Mouse (Mus musculus) intestine, postnatal 0 days (tissue): Measurements from ENCODE around the gene Phc2. TPM values are rescaled to one million over a fixed set of nuclear protein-coding genes. Genes with fewer than 3 reads are reported as not detected.

ENCODE experiments used
- ATAC-seq: fragments of 200-750 bp; cut with Nextera tagmentation; 2 replicates; pipeline ENCODE4 v1.8.0; 2017; ENCODE audit warnings: mild to moderate bottlenecking, moderate TSS enrichment, moderate library complexity
- H3K27ac ChIP-seq: fragments of 300-500 bp; sonication (generic); 2 replicates; pipeline ENCODE4 v1.5.1; 2014; ENCODE audit warnings: mild to moderate bottlenecking, low read depth, low read length, moderate library complexity
- H3K27me3 ChIP-seq: fragments of 300-500 bp; sonication (generic); replicated peaks from 2 replicates; pipeline ENCODE4 v1.6.1; 2014; ENCODE audit warnings: low read length, mixed read lengths; ENCODE audit not compliant: control insufficient read depth, insufficient read depth
- H3K36me3 ChIP-seq: fragments of 300-500 bp; sonication (generic); 2 replicates; pipeline ENCODE4 v1.6.1; 2014; ENCODE audit warnings: mild to moderate bottlenecking, moderate library complexity; ENCODE audit not compliant: control insufficient read depth, insufficient read depth
- H3K4me1 ChIP-seq: fragments of 300-500 bp; sonication (generic); replicated peaks from 2 replicates; pipeline ENCODE4 v1.6.1; 2014; ENCODE audit warnings: antibody characterized with exemption, low read length, mixed read lengths; ENCODE audit not compliant: control insufficient read depth, insufficient read depth
- H3K4me2 ChIP-seq: fragments of 300-500 bp; sonication (generic); replicated peaks from 2 replicates; pipeline ENCODE4 v1.6.1; 2014; ENCODE audit warnings: low read depth, mild to moderate bottlenecking, moderate library complexity
- H3K4me3 ChIP-seq: fragments of 300-500 bp; sonication (generic); 2 replicates; pipeline ENCODE4 v1.5.1; 2014; ENCODE audit warnings: low read depth, low read length
- H3K9ac ChIP-seq: fragments of 300-500 bp; sonication (generic); 2 replicates; pipeline ENCODE4 v1.6.1; 2014; ENCODE audit warnings: mild to moderate bottlenecking, low read depth, low read length
- H3K9me3 ChIP-seq: fragments of 300-500 bp; sonication (generic); 2 replicates; pipeline ENCODE4 v1.6.1; 2016; ENCODE audit warnings: mixed run types; ENCODE audit not compliant: control insufficient read depth
- CTCF ChIP-seq: sonication (generic); IDR thresholded peaks from 2 replicates; pipeline ENCODE4 v1.5.1; 2016; ENCODE audit warnings: low read depth, mild to moderate bottlenecking, control low read depth, antibody characterized with exemption, moderate library complexity
- WGBS: fragments of 180-500 bp; shearing (Covaris S2); extraction: QIAGEN DNeasy Blood & Tissue Kit; methylation state at CpG from one replicate; pipeline ENCODE4 v1.1.7; 2014; 5-methylcytosine and 5-hydroxymethylcytosine counted together
- polyA plus RNA-seq: library from polyadenylated mRNA; unstranded; fragments of >200 nt; fragmentation: Nextera tagmentation; extraction: Ambion mirVana; gene quantifications from 2 replicates; pipeline ENCODE4 v1.2.1, GENCODE M21; 2015

Gene Phc2
- polyA plus RNA-seq, 1 experiment from 2014 or later = 25.4 TPM

DNA sequence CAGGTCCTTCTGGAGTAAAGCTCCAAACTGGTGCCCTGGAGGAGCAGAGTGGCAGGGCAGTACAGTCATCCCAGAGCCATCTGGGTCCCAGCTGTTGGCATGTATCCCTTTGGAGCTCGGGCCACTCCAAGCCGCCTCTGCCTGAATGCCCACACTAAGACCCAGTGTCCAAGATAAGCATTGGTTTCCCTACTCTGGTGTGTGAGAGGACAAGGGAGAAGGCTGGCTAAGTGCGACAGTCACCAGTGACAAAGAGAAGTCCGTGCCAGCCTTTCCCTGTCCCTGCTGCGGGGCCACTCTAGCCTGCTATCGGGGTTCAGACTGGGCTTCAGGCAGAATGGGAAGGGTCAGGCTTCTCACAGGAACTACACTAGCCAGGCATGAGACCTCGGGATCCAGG lies 101.4 kb downstream of the Phc2 start:
- Histone ChIP-seq H3K4me2 (no peak overlapping the region), H3K27ac (no peak overlapping the region), H3K9ac (no peak overlapping the region), H3K27me3 (no peaks in the 10 kb centered on the region), H3K36me3 (peaks cover 31% of the 10 kb centered on the region), H3K4me1 (no peaks in the 10 kb centered on the region), H3K4me3 (no peak overlapping the region), H3K9me3 (no peaks in the 10 kb centered on the region)
- TF ChIP-seq CTCF = no peak
- no peak for ATAC-seq
- 71% methylated on average over 7 of the region's 7 CpGs for WGBS

- ATAC-seq = no peak
- 76% methylated on average over 5 of the region's 5 CpGs for WGBS
- H3K9me3 ChIP-seq = no peaks in the 10 kb centered on the region
- H3K4me2 ChIP-seq = no peak overlapping the region
- no peaks in the 10 kb centered on the region for H3K27me3 ChIP-seq
- no peak overlapping the region for H3K4me3 ChIP-seq
- no peak for TF ChIP-seq CTCF
- no peaks in the 10 kb centered on the region for H3K36me3 ChIP-seq
- H3K27ac ChIP-seq = no peak overlapping the region
- H3K9ac ChIP-seq = no peak overlapping the region
- H3K4me1 ChIP-seq = no peaks in the 10 kb centered on the region
Observed at GRCm38 (mm10) chr4:128759214-128759613, 104.7 kb downstream of the Phc2 start.

GRCm38 (mm10) chr4:128760029-128760428 lies 105.5 kb downstream of the Phc2 start:
- H3K27ac ChIP-seq = no peak overlapping the region
- H3K4me1 ChIP-seq = no peaks in the 10 kb centered on the region
- no peaks in the 10 kb centered on the region for H3K36me3 ChIP-seq
- H3K9me3 ChIP-seq = no peaks in the 10 kb centered on the region
- WGBS = 57% methylated on average over 6 of the region's 6 CpGs
- H3K4me2 ChIP-seq = no peak overlapping the region
- H3K4me3 ChIP-seq = no peak overlapping the region
- no peaks in the 10 kb centered on the region for H3K27me3 ChIP-seq
- no peak for TF ChIP-seq CTCF
- no peak overlapping the region for H3K9ac ChIP-seq
- no peak for ATAC-seq

- no peak overlapping the region for H3K4me2 ChIP-seq
- H3K36me3 ChIP-seq = no peaks in the 10 kb centered on the region
- H3K4me1 ChIP-seq = no peaks in the 10 kb centered on the region
- no peak overlapping the region for H3K4me3 ChIP-seq
- ATAC-seq = no peak
- no peak overlapping the region for H3K27ac ChIP-seq
- no peaks in the 10 kb centered on the region for H3K27me3 ChIP-seq
- TF ChIP-seq CTCF = no peak
- H3K9ac ChIP-seq = no peak overlapping the region
- no peaks in the 10 kb centered on the region for H3K9me3 ChIP-seq
- WGBS = 90% methylated on average over 20 of the region's 20 CpGs
Observed at GRCm38 (mm10) chr4:128766929-128767328, 112.4 kb downstream of the Phc2 start.

DNA sequence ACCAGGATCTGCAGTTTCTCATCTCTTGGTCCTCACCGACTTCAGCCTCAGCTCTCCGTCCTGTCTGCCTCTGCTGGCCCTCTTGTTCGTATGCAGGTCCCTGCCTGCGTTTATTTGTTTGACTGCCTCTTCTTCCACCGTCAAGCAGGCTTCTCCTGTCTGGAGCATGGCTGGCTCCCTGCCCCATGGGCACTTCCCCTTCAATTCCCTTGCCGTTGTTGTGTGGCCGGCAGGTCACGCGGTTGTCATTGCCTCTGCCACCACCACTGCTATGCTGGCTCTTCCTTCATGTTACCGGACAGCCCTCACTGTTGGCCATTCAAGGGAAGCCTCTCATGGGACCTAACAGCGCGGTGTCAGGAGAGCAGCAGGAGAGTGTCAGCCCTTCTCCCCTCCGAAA lies 113.6 kb downstream of the Phc2 start:
- no peak for ATAC-seq
- no peak for TF ChIP-seq CTCF
- Histone ChIP-seq H3K4me3 (no peak overlapping the region), H3K4me1 (no peaks in the 10 kb centered on the region), H3K9ac (no peak overlapping the region), H3K27me3 (no peaks in the 10 kb centered on the region), H3K36me3 (peaks cover 10% of the 10 kb centered on the region; the same call in 1 of the 2 replicates), H3K9me3 (no peaks in the 10 kb centered on the region), H3K27ac (no peak overlapping the region), H3K4me2 (no peak overlapping the region)
- 68% methylated on average over 13 of the region's 13 CpGs for WGBS

DNA sequence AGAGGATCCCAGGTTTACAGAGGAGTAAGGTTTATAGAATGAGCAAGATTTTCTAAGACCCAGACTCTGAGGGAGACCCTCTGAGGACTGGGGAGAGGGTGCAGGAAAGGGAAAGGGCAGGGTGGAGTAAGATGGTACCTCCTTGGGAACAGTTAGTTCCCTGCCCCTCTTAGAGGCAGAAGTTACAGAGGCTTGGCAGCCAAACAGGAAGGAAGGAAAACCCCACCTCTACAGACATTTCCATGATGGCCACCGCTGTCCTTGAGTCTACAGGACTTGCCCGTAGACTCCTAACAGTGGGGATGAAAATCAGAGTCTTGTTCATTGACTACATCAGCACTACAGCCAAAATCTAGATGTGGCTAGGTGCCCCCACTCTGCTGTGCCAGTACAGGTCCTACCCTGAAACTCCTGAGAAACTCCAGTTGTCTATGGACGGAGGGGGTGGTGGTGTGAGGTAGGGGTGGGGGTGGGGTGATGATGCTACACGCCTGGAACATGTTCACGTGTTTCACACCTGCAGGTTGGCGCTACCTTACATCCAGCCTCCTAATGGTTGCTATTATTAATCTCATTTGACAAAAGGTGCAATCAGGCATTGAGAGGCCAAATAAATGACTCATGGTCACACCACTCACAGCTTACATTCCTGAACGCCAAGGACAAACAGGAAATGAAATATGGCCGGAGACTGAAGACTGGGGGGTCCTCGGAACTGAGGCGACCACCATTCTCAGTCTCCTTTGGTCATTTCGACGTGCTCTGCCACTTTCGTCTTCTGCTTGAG lies 115.3 kb downstream of the Phc2 start:
- Histone ChIP-seq H3K4me1 (no peaks in the 10 kb centered on the region), H3K4me3 (no peak overlapping the region), H3K4me2 (no peak overlapping the region), H3K27ac (no peak overlapping the region), H3K36me3 (peaks cover 24% of the 10 kb centered on the region), H3K9ac (no peak overlapping the region), H3K9me3 (no peaks in the 10 kb centered on the region), H3K27me3 (no peaks in the 10 kb centered on the region)
- no peak for TF ChIP-seq CTCF
- 65% methylated on average over 13 of the region's 13 CpGs for WGBS
- ATAC-seq = no peak
